Mouse (Mus musculus) skeletal muscle tissue, adult 2 months (tissue): ENCODE data around the gene Cox8a.

Source experiments
- DNase-seq: peaks from one replicate; pipeline ENCODE4 v3.0.0-alpha.2; 2012; ENCODE audit warnings: low read depth, low spot score

The Cox8a gene

DNA sequence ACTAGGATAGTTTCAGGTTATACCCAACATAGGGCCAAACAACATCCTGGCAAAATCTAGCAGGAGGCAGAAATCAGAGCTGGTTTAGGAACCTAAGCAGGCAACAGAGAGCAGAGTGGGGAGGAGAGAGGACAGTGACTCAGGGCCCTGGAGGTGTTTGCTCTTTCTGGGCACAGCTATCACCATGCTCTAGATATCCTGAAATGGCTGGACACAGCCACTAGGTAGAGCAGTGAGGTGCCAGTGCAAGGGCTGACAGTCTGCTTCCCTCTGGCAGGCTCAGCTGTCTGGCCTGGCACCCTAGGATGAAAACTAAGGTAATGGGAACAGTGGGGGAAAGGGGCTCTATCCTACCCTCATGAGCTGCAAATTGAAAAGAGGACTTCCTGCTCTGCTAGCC lies 6.1 kb upstream of the Cox8a start:
- no peak for DNase-seq

DNA sequence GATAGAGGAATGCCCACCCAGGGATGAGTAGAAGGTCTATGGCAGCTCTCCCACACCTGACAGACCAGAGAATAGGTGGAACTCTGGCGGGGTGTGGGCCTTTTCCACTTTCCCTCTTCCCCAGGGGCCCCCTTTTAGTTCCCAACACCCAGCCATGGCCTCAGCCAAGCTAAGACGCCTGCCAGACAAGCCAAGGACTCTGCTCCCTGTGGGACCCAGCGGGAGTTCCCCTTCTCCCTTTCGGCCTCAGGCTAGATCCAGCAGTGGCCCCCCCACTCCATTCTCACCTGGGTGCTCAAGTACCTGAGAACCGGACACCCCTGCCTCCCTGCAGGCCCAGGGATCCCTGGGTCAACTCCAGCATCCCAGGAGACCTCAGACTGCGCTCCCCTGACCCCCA lies 4.8 kb upstream of the Cox8a start:
- DNase-seq, result no peak

DNA sequence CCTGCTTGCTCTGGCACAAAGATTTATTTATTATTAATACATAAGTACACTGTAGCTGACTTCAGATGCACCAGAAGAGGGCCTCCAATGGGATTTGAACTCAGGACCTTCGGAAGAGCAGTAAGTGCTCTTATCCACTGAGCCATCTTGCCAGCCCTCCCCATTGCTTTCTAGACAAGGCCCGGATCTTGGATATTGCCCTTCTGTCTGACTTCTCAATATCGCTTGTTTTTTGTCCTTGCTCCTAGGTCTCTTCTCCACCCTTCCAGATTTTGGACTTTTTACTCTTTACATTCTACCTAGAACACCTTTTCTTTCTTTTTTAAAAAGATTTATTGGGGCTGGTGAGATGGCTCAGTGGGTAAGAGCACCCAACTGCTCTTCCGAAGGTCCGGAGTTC lies 1.3 kb upstream of the Cox8a start:
- no peak for DNase-seq

DNA sequence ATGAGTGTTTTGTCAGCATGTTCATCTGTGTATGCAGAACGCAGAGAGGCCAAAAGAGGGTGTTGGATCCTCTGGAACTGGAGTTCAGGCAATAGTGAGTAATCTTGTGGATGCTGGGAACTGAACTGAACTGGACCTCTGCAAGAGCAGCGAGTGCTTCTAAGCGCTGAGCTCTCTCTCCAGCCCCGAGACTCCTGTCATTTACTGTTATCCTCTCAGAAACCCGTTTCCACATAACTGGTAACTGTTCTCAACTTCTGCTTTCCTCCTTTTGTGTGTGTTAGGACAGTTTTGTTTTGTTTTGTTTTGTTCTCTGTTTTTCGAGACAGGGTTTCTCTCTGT lies 481 bp upstream of the Cox8a start:
- no peak for DNase-seq

DNA sequence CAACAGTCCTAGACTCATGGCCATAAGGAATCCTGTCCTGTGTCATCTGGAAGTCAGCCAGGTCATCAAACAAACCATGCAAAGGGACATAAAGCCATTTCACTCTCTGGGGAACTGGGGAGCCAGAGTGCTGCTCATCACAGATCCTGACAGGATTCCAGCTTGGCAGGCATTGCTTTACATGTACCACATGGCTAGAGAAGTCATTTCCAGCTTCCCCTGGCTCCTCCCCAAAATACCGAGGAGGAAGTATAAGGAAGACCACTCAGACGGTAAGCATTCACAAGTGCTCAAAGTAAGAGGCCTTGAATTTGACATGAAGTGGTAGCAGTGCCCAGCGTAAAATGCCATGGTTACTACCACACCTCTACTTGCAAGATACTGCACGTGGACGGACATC lies 2.9 kb downstream of the Cox8a start:
- DNase-seq, result no peak

DNA sequence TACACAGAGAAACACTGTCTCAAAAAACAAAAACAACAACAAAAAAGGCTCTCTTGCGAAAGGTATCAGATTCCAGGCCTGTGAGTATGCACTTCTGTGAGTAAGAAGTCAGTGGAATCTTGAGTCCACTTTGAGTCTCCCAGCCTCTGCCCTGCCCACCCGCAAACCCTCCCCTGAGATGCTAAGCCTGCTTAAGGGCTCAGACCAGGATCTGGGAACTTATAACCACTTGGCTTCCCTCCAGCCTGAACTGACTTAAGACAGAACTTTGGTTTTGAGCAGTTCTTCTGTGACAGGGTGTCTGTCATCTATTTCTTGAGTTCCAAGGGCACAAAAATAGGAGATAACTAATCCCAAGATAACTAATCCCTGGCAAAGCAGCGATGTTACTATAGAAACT lies 4.4 kb downstream of the Cox8a start:
- DNase-seq, result no peak

DNA sequence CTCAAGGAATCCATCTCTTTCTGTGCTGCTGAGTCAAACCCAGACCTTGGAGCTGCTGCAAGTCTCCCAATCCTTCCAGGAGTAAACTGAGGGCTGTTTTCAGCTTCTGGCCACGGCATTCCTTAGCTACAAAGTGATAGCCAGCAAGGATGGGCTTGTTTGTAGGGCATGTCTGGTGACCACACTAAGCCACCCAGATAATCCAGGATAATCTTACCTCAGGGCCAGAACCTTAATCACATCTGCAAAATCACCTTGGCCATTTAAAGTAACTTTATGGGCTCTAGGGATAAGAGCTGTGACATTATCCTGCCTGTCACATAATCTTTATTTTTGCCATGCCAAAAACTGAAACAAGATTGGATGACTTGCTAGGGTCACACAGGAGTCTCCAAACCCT lies 5.2 kb downstream of the Cox8a start:
- DNase-seq, result no peak

DNA sequence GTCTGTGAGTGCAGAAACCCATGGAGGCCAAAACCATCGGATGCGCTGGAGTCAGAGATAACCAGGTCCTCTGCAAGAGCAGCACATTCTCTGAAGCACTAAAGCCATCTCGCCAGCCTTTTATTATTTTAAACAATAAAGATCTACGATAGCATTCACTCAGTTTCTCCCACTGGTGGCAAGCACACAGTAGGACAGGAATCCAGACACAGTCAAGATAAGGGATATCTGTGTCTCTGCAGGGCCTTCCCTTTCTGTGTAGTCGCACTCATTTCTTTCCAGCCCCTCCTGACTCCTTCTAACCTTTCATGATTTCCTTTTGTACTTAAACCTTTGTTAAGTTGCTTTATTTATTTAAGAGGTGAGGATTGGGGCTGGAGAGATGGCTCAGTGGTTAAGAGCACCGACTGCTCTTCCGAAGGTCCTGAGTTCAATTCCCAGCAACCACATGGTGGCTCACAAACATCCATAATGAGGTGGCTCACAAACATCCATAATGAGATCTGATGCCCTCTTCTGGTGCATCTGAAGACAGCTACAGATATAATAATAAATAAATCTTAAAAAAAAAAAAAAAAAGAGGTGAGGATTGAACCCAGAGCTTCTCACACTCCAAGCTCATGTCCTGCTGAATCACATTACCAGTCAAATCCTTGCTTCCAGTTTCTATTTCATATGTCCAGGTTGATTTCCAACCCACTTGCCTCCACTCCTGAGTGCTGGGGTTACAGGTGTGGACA lies 7.3 kb downstream of the Cox8a start:
- no peak for DNase-seq

DNA sequence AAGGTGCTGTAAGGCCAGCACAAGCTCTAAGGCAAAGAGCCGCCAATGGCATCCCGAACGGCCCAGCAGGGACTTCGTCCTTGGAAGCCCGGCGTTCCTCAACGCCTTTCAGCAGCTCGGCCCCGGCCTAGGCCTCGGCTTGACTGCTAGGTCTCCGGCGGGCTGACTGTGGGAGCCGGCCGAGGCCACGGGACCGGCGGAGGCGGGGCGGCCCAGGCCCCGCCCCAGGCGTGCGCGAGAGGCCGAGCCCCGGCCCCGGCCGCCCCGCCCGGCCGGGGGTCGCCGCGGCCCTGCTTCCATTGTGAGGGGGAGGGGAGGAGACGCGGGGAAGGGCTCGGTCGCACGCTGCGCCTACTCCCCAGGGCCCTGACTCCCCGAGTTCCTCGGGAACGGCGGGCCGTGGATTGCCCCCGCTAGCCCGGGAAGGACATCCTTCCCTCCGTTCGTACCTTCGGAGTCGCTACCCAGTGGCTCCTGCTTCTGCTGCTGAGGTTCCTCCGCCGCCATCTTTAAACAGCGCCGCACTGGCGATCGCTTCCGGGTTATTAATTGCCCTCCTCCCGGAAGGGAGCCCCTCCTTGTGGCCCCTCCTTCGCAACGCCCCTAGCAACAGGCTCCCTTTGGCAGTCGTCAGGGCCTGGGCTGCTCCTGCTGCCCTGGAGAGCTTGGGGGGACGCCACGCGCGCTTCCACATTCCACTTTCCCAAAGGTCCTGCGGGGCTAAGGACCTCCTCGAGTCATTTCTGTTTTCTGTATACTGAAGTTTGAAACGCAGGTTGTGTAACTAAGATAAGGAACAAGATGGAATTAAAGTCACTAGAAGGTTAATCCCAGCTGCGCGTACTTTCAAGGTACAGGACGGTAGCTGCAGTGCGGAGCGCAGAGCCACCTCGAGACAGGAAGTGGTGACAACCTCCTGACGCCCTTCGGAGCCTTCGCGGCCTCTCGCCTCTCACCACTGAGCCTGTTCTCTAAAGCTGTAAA lies 11.4 kb downstream of the Cox8a start, which contains the start of gene Otub1:
Otub1 (minus strand) TSS at position 564 of the 984 bp plus-strand sequence.
- peak; percentile 91 for DNase-seq

DNA sequence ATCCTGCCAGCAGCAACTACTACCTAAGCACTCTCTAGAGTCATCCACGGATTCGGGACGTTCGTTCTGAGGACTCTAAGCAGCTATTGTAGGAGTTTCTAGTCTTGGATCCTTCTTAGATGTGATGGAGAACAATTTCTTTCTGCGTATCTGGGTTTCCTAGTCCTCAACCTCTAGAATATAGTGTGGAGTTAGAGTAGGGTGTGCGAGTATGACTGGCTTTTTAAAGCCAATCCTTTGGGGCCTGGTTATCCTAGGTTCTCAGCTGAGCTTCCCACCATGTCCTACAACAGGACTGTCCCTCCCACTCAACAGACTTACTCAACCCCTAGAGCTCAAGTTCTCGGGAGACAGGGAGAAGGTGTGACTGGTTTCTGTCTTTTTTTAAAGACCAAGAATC lies 12.1 kb downstream of the Cox8a start:
- DNase-seq, result no peak

DNA sequence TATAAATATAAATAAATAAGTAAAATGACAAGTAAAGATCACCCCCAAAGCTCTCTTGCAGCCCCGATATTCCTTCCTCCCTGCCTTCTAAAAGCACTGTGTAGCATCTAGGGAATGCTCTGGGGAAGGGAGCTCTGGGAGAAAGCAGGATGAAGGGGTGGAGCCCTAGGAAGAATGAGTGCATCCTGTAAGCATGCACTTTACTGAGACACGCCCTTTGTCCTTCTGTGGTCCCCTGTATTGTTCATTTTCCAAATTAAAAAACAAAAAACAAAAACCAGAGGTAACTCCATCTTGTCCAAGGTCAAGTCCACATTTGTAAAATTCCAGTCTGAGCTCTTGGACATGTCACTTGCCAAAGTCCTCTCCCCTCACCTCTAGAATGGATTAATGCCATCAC lies 12.5 kb downstream of the Cox8a start:
- DNase-seq, result no peak

DNA sequence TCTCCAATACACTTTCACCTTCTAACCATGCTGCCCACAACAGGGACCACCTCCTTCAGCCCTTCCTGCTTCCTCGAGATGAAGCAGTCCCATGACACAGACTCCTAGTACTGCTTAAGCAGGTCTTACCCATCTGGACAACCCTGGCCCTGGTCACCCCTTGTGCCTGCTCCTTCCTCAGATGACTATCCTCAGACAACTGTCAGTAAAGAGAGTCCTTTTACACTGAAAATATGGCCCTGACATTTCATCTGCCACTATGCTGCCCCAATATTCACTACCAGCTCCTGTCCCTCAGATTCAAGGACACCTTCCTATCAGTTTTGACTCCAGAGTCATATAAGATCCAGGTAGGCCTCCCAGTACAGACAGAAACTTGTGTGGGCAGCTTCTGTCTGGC lies 17.0 kb downstream of the Cox8a start:
- DNase-seq, result no peak

DNA sequence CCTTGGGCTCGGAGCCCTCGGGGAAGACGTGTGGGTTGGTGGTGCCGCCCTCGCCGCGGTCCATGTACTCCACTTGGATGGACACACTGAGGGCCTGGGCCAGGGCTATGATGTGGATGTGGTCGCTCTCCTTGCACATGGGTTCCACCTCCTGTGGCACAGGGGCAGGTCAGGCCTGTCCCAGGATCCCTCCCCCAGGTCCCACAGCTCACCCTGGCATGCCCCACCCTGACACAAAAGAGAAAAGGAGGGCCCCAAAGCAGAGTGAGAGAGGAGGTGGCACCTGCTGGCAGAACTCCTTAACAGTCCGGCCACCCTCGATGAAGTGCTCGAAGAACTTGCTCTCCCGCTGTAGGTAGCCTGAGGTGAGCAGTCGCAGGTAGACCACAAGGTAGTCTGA lies 18.3 kb downstream of the Cox8a start:
- no peak for DNase-seq

DNA sequence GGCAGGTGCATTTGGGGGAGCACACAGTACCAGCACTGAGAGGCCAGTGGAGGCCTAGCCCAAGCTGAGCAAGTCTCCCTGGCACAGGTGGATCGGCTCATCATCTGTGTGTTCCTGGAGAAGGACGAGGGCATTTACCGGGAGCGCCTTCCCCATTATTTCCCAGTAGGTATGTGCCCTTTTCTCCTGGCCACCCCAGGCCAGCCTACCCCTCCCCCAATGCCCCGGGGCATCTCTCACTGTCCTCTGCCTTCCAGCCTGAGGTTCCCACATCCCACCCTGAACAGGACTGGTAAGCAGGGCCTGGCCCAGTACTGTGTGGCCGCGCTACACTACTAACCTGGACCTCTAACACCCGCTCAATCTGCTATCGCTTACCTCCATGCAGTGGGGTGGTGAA lies 20.0 kb downstream of the Cox8a start:
- DNase-seq, result no peak

DNA sequence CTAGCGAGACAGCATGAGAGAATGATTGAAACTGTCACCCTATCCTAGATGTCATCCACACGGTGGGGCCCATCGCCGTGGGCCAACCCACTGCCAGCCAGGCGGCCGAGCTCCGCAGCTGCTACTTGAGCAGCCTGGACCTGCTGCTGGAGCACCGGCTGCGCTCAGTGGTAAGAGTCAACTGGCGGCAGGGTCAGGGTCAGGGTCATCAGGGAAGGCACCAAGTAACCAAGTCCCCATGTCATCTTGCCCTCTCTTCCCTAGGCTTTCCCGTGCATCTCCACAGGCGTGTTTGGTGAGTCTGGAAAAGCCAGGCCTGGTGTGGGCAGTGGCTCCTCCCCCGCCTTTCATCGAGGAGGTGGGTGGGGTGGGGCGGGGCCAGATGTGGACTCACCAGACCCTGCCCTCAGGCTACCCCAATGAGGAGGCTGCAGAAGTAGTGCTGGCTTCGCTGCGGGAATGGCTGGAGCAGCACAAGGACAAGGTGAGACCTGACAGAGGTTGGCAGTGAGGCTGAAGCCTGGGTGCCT lies 20.6 kb downstream of the Cox8a start:
- DNase-seq, result no peak

DNA sequence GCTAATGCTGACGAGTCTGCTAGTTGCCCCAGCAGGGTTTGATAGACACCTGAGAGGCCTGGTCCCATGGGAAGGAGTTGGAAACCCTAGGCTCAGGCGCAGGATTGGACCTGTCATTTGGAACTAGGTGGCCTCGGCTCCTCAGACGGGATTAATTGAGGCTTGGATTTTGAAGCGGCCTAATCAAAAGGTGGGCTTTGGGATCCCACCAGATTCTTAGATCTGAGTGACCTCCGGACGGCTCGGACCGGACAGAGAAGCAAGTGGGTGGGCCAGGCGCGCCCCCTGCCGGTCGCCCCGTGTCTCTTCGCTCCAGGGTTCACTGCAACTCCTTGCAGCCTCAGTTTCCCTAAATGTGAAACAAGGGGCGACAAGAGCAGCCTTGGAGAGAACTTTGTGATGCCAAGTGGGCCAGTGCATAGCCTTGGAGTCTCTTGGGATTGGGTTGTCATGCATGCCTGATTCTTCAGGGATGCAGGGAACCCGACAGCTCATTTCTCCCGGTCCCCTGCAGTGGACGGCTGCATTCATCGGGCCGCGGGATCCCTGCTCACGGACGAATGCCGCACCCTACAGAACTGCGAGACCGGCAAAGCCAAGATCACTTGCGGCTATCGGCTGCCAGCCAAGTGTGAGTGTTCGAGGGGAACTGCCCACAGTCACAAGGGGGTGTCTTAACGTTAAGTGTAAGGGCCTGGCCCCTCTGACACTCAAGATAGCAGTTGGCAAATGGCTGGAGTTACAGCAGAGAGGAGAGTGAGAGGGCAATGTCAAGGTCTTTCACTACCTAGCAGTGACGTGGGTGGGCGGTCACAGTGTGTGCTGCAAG lies 21.3 kb downstream of the Cox8a start:
- DNase-seq, result no peak

DNA sequence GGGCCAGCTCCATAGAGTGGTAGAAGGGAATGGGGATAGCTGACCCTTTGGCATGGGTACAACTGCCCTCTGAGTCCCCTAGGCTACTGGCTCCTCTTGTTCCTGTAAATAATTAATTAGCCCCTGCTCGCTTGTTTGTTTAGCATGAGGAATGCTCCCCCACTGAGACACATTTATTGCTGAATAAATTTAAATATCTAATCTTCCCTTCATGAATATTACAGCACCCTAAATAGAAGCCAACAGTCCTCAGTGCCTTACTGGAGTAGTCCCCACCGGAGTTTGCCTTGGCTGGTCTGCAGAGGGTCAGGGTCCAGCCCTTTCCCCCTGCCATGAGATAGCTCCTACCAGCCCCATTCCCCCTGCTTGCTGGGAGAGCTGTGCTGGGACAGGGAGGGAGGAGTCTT lies 24.9 kb downstream of the Cox8a start:
- DNase-seq, result no peak

DNA sequence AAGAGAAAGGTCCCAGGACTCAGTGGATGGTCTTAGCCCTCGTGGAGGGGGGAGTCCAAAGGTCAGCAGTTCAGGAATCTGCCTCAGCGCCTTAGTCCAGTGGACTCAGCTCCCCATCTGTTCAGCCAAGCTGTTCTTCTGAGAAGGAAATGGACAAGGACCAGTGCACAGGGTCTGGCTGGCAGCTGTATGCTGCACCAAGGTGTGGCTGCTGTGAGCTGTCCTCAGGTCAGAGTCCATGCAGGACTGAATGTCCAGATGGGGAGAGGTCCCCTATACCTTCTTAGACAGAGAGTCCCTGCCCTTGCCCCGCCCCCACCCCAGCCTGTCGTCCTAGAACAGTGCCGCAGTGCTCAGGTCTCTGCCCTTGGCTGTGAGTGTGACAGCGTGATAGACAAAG lies 25.8 kb downstream of the Cox8a start:
- no peak for DNase-seq

DNA sequence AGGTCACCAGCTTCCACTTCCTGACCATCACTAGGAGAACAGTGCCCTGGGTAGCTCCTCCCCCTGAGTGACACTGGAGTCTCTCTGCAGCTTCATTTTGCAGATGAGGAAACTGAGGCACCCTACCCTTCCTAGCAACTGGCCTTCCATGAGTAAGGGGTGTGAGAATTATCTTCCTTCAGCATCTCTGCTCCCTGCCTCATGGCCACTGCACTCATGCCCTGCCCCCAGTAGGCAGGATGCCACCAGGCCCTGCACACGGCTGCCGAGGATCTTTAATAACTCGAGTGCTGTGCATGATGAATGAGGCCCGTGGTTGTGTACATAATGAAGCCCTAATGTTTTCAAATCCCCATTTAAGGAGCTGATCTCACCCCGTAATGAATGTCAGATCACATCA lies 26.4 kb downstream of the Cox8a start:
- no peak for DNase-seq

DNA sequence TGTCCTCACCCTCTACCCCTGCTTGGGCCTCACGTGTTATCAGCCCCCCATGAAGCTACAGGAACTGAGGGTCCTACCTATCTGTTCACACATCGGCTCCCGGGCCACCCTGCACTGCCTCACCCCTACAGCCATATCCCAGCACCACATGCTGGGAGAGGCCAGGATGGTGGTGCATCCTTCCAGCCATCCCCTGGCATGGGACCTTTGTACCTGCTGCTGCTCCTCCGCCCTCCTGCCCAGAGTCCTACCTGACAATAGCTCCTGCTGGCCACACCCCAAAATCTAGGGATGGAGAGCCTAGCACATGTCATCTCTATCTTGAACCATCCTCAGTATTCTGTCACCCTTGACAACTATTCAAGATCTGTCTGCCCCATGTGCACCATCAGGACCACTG lies 28.4 kb downstream of the Cox8a start:
- no peak for DNase-seq

DNA sequence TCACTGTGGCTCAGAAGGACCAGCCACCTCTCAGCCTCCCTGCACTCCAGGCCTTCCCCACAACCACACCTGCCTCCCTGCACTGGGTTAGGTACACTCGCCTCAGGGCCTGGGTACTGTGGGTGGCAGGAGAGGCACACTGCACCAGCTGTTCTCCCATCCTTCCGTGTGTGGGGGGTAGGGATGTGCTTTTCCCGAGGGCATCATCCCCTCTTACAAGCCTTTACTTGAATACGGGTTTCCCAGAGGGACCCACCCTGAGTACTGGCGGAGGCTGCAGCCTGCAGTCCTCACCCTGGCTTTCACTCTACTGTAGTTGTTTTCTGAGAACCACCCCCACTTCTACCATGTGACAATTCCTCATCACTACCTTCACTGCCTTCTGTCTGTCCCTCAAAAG lies 30.3 kb downstream of the Cox8a start:
- DNase-seq, result no peak
